Mouse (Mus musculus) MEL (cell line): ENCODE data around the gene Znrf1. TPM values are rescaled to one million over a fixed set of nuclear protein-coding genes. Genes with fewer than 3 reads are reported as not detected.

Source experiments
- DNase-seq: peaks from one replicate; pipeline ENCODE4 v3.0.0; 2011; ENCODE audit warnings: low read depth, low spot score
- H3K27ac ChIP-seq: 2 replicates; pipeline ENCODE4 v1.5.1; 2012; ENCODE audit warnings: low read depth, mild to moderate bottlenecking, control low read depth, low read length, moderate library complexity; ENCODE audit not compliant: control insufficient read depth
- H3K27me3 ChIP-seq, 2 experiments: fragments of 150-350 bp in 1 of 2; sonication (generic) in 1 of 2; 2 replicates each; pipeline ENCODE4 v1.6.1; 2012; ENCODE audit warnings: low read length in 2 of 2, mild to moderate bottlenecking in 2 of 2, improper control_type of control experiment in 1 of 2, moderate library complexity in 1 of 2; ENCODE audit not compliant: insufficient read depth in 2 of 2, control insufficient read depth in 1 of 2
- H3K36me3 ChIP-seq, 2 experiments: 2 replicates each; pipeline ENCODE4 v1.6.1; 2012 to 2014; ENCODE audit warnings: low read length in 2 of 2, improper control_type of control experiment in 1 of 2, inconsistent platforms in 1 of 2, mild to moderate bottlenecking in 1 of 2; ENCODE audit not compliant: insufficient read depth in 2 of 2, control insufficient read depth in 1 of 2
- H3K4me1 ChIP-seq, 2 experiments: fragments of 150-350 bp in 1 of 2; sonication (generic) in 1 of 2; 2 replicates each; pipeline ENCODE4 v1.6.1; 2012; ENCODE audit warnings: low read length in 2 of 2, improper control_type of control experiment in 1 of 2, mild to moderate bottlenecking in 1 of 2; ENCODE audit not compliant: insufficient read depth in 2 of 2, control insufficient read depth in 1 of 2
- H3K4me3 ChIP-seq, 2 experiments: fragments of 150-350 bp in 1 of 2; sonication (generic) in 1 of 2; 2 replicates each; pipeline ENCODE4 v1.5.1; 2012; ENCODE audit warnings: low read depth in 2 of 2, low read length in 2 of 2, mild to moderate bottlenecking in 2 of 2, moderate library complexity in 2 of 2, control low read depth in 1 of 2, improper control_type of control experiment in 1 of 2; ENCODE audit not compliant: control insufficient read depth in 1 of 2, insufficient read depth in 1 of 2
- H3K79me2 ChIP-seq: 2 replicates; pipeline ENCODE4 v1.6.1; 2012; ENCODE audit warnings: mild to moderate bottlenecking, low read length, moderate library complexity; ENCODE audit not compliant: control insufficient read depth, poor library complexity, insufficient read depth
- H3K9ac ChIP-seq: 2 replicates; pipeline ENCODE4 v1.6.1; 2012; ENCODE audit warnings: low read depth, mild to moderate bottlenecking, control low read depth, low read length, moderate library complexity; ENCODE audit not compliant: control insufficient read depth, poor library complexity, severe bottlenecking
- H3K9me3 ChIP-seq: fragments of 150-350 bp; sonication (generic); replicated peaks from 2 replicates; pipeline ENCODE4 v1.6.1; 2012; ENCODE audit warnings: mild to moderate bottlenecking, low read length, improper control_type of control experiment, moderate library complexity; ENCODE audit not compliant: insufficient read depth
- BHLHE40 ChIP-seq: IDR thresholded peaks from 2 replicates; pipeline ENCODE4 v1.6.1; 2012; ENCODE audit warnings: low read depth, mild to moderate bottlenecking, inconsistent platforms, low read length, improper control_type of control experiment, borderline replicate concordance
- CHD2 ChIP-seq: IDR thresholded peaks from 2 replicates; pipeline ENCODE4 v1.6.1; 2011; ENCODE audit warnings: low read length, improper control_type of control experiment
- CTCF ChIP-seq, 3 experiments: IDR thresholded peaks in 2 of 3; conservative IDR thresholded peaks in 1 of 3; 2 replicates each; pipeline ENCODE4 v1.5.1; 2011 to 2012; ENCODE audit warnings: low read length in 3 of 3, low read depth in 2 of 3, mild to moderate bottlenecking in 2 of 3, improper control_type of control experiment in 1 of 3, inconsistent platforms in 1 of 3, mixed read lengths in 1 of 3, moderate library complexity in 1 of 3; ENCODE audit not compliant: control insufficient read depth in 1 of 3, insufficient read depth in 1 of 3, poor library complexity in 1 of 3, severe bottlenecking in 1 of 3
- ELF1 ChIP-seq: IDR thresholded peaks from 2 replicates; pipeline ENCODE4 v1.6.1; 2014; ENCODE audit warnings: low read depth, mild to moderate bottlenecking, inconsistent platforms, low read length, improper control_type of control experiment, moderate library complexity
- GABPA ChIP-seq: IDR thresholded peaks from 2 replicates; pipeline ENCODE4 v1.6.1; 2012; ENCODE audit warnings: low read depth, mild to moderate bottlenecking, inconsistent platforms, low read length, improper control_type of control experiment, moderate library complexity
- GATA1 ChIP-seq: IDR thresholded peaks from 2 replicates; pipeline ENCODE4 v1.6.1; 2011; ENCODE audit warnings: low read depth, low read length, improper control_type of control experiment
- KAT2A ChIP-seq: conservative IDR thresholded peaks from 2 replicates; pipeline ENCODE4 v1.6.1; 2012; ENCODE audit warnings: low read depth, low read length, improper control_type of control experiment, inconsistent platforms
- MAFK ChIP-seq: IDR thresholded peaks from 2 replicates; pipeline ENCODE4 v1.6.1; 2011; ENCODE audit warnings: low read depth, mild to moderate bottlenecking, low read length, improper control_type of control experiment, borderline replicate concordance
- MEF2A ChIP-seq: IDR thresholded peaks from 2 replicates; pipeline ENCODE4 v1.6.1; 2014; ENCODE audit warnings: low read depth, mild to moderate bottlenecking, inconsistent platforms, low read length, improper control_type of control experiment; ENCODE audit not compliant: poor library complexity, insufficient replicate concordance, severe bottlenecking; ENCODE audit errors: extremely low read depth
- MXI1 ChIP-seq: IDR thresholded peaks from 2 replicates; pipeline ENCODE4 v1.6.1; 2011; ENCODE audit warnings: mild to moderate bottlenecking, low read depth, low read length, improper control_type of control experiment
- MYC ChIP-seq: IDR thresholded peaks from 2 replicates; pipeline ENCODE4 v1.6.1; 2011; ENCODE audit warnings: low read depth, mild to moderate bottlenecking, low read length, improper control_type of control experiment, moderate library complexity
- NELFE ChIP-seq: IDR thresholded peaks from 2 replicates; pipeline ENCODE4 v1.6.1; 2011; ENCODE audit warnings: low read depth, low read length, improper control_type of control experiment
- POLR2AphosphoS5 ChIP-seq: IDR thresholded peaks from 2 replicates; pipeline ENCODE4 v1.6.1; 2012; ENCODE audit warnings: low read depth, borderline replicate concordance, mild to moderate bottlenecking, inconsistent platforms, low read length, moderate library complexity, mixed read lengths
- RAD21 ChIP-seq: IDR thresholded peaks from 2 replicates; pipeline ENCODE4 v1.6.1; 2011; ENCODE audit warnings: mild to moderate bottlenecking, low read depth, low read length, improper control_type of control experiment
- RCOR1 ChIP-seq: IDR thresholded peaks from 2 replicates; pipeline ENCODE4 v1.6.1; 2012; ENCODE audit warnings: low read depth, mild to moderate bottlenecking, inconsistent platforms, low read length, improper control_type of control experiment
- SIN3A ChIP-seq: IDR thresholded peaks from 2 replicates; pipeline ENCODE4 v1.6.1; 2012; ENCODE audit warnings: low read length, improper control_type of control experiment, inconsistent platforms
- SMC3 ChIP-seq: IDR thresholded peaks from 2 replicates; pipeline ENCODE4 v1.6.1; 2011; ENCODE audit warnings: low read depth, low read length, improper control_type of control experiment
- TBP ChIP-seq: IDR thresholded peaks from 2 replicates; pipeline ENCODE4 v1.8.0; 2011; ENCODE audit warnings: low read depth, low read length, improper control_type of control experiment
- ZC3H11A ChIP-seq: IDR thresholded peaks from 2 replicates; pipeline ENCODE4 v1.6.1; 2012; ENCODE audit warnings: low read depth, mild to moderate bottlenecking, inconsistent platforms, low read length, improper control_type of control experiment
- ZKSCAN1 ChIP-seq: IDR thresholded peaks from 2 replicates; pipeline ENCODE4 v1.6.1; 2012; ENCODE audit warnings: low read depth, mild to moderate bottlenecking, inconsistent platforms, low read length, improper control_type of control experiment, moderate library complexity
- polyA plus RNA-seq, 2 experiments: library from polyadenylated mRNA; stranded (reverse) in 1 of 2; unstranded in 1 of 2; fragments of >175 nt in 1 of 2; fragments of >200 nt in 1 of 2; gene quantifications; 2 replicates each; pipeline versions ENCODE4 v1.2.1 to v1.2.4; 2012; ENCODE audit warnings: low replicate concordance in 2 of 2, low read depth in 1 of 2; ENCODE audit not compliant: insufficient read length in 2 of 2, insufficient read depth in 1 of 2, missing spikeins in 1 of 2
- total RNA-seq: library from RNA; depleted of rRNA; stranded (reverse); fragments of 300-350 nt; gene quantifications from 2 replicates; pipeline ENCODE4 v1.2.3, GENCODE M21; 2012

Gene Znrf1
- total and polyA plus RNA-seq, 3 experiments = 18.4 to 36.0 TPM; not detected in 1

GRCm38 (mm10) chr8:111543712-111544380, 7.9 kb downstream of the Znrf1 start:
- Histone ChIP-seq H3K27me3 (no peaks in the 10 kb centered on the region), H3K9me3 (no peaks in the 10 kb centered on the region), H3K36me3 (peaks cover 0 to 11% of the 10 kb centered on the region in 2 experiments; a peak in 2 of 4 replicates), H3K4me3 (no peak overlapping the region), H3K9ac (no peak overlapping the region), H3K4me1 (peaks cover 5 to 13% of the 10 kb centered on the region in 2 experiments), H3K79me2 (peaks cover 43% of the 10 kb centered on the region), H3K27ac (no peak overlapping the region)
- TF ChIP-seq SIN3A (no peak), GABPA (no peak), SMC3 (peak; percentile 58), CHD2 (no peak), POLR2AphosphoS5 (no peak), MYC (0 out of 2 replicates have a peak, but pooled peaks have one; percentile 32), NELFE (no peak), ZC3H11A (no peak), ELF1 (no peak), MXI1 (no peak), RCOR1 (no peak), MAFK (no peak), CTCF (IDR thresholded peaks at IDR 0.05 in 2 of 3, conservative IDR thresholded peaks at IDR 0.05 in 1 of 3; ENCODE audit: control insufficient read depth in 1 of 3, insufficient read depth in 1 of 3, low read depth in 2 of 3, low read length in 3 of 3, poor library complexity in 1 of 3, severe bottlenecking in 1 of 3) (peak; percentile 13 to 42 (median 41); a peak in 4 of 6 replicates), KAT2A (no peak), MEF2A (no peak), TBP (no peak), RAD21 (peak; percentile 36), ZKSCAN1 (no peak), BHLHE40 (no peak)
- DNase-seq = peak; percentile 18

GRCm38 (mm10) chr8:111545406-111546156, 9.7 kb downstream of the Znrf1 start:
- DNase-seq = peak; percentile 42
- Histone ChIP-seq H3K4me3 (no peak overlapping the region), H3K27me3 (no peaks in the 10 kb centered on the region), H3K9ac (no peak overlapping the region), H3K36me3 (peaks cover 0 to 16% of the 10 kb centered on the region in 2 experiments; a peak in 2 of 4 replicates), H3K9me3 (no peaks in the 10 kb centered on the region), H3K79me2 (peaks cover 32% of the 10 kb centered on the region), H3K4me1 (peaks cover 11 to 14% of the 10 kb centered on the region in 2 experiments), H3K27ac (no peak overlapping the region)
- 0 out of 2 replicates have a peak, but pooled peaks have one; percentile 18 for TF ChIP-seq GATA1
- no peak for TF ChIP-seq POLR2AphosphoS5
